Mouse (Mus musculus) megakaryocyte-erythroid progenitor cell, adult 5-6 weeks (primary cell): ENCODE measurements at regions not wholly inside any gene's neighbourhood (a gene's known extent, or its start where the extent isn't known, plus 50 kb on each side); places are given as distances from the start of the nearest gene placed in this dataset.

Experiments used
- ATAC-seq: replicated peaks from 2 replicates; pipeline ENCODE4 v1.8.0; 2016; ENCODE audit warnings: mild to moderate bottlenecking, inconsistent platforms; ENCODE audit not compliant: severe bottlenecking, poor library complexity, low FRiP score, low TSS enrichment

DNA sequence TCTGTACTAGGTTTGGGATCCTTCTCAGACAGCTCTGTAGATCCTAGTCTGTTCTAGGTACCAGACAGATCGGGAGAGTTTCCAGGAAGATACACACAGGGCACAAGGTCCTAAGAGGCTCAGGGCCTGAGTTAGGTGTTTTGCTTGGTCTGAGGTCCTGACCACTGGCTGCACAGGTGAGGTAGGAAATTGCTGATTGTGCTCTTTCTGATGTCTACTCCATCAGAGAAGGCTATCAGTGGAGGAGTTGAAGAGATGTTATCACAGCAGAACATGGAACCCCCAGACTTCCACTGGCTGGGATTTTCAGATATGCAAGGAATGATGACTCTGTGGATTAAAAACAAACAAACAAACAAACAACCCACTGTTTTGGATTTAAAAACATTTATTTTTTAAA lies 61.1 kb downstream of the Rrm2 start:
- no peak for ATAC-seq

DNA sequence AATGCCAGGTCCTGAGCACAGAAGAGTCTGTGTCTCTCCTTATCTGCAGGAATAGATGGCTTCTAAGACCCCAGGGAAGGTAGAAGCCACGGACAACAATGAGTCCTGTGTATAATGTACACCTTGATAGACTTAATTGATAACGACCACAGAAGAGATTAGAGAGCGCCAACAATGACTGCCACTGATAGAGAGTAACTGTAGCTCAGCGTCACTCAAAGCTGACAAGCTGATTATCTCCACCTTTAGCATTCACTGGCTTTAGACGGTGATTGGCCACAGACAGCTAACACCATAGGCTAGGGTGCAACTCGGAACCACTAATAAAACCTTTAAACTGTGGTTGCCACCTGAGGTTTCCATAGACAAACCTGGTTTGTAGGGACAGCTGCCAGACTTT lies 57.9 kb upstream of the Mboat2 start:
- ATAC-seq: peak; percentile 75

DNA sequence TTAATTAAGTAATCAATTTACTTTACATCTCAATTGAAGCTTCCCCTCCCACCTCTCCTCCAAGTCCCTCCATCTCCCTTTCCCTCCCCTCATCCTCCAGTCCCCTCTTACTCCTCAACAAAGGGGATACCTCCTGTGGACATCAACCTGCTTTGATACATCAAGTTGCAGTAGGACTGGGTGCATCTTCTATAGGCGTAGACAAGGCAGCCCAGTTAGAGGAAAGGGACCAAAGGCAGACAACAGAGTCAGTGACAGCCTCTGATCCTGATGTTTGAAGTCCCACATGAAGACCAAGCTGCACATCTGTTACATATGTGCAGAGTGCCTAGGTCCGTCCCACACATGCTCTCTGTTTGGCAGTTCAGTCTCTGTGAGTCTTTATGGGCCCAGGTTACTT lies 52.9 kb upstream of the Mboat2 start:
- no peak for ATAC-seq

DNA sequence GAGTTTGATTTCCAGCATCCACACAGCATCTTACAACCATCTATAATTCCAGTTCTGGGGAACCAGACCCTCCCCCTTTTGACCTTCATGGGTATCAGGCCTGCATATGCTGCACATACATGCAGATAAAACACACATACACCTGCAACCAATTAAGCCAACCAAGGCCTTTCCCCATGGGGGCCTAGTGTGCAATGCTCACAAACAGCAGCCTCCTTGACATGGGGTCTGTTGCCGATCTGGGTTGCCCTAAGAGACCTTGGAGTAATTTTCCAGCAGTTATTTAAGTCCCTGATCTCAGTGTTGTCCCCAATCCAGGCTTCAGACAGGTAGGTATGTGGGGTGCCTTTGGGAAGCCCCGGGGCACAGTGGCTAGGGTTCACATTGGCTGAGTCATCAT lies 51.8 kb upstream of the Mboat2 start:
- no peak for ATAC-seq

DNA sequence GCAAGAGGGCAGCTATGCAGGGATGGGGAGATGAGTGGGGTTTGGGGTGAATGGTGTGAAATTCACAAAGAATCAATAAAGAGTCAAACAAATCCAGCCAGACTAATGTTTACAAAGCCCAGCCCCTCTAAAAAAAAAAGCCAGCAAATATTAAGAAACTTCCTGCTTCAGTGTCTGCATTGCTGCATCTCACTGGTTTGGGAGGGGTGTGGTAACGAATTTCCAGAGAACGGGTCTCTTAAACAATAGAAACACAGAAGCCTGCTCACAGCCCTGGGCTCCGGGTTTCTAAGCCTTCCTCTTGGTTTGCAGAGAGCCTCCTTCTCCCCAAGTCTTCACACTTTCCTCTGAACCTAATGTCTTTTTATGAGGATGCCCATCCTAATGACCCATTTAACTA lies 50.1 kb upstream of the Mboat2 start:
- no peak for ATAC-seq
